Mouse (Mus musculus) liver, postnatal 0 days (tissue): ENCODE measurements at regions not wholly inside any gene's neighbourhood (a gene's known extent, or its start where the extent isn't known, plus 50 kb on each side); places are given as distances from the start of the nearest gene placed in this dataset.

ENCODE experiments used
- CTCF ChIP-seq: sonication (generic); IDR thresholded peaks from 2 replicates; pipeline ENCODE4 v1.5.1; 2016; ENCODE audit warnings: antibody characterized with exemption, low read depth
- EP300 ChIP-seq: IDR thresholded peaks from 2 replicates; pipeline ENCODE4 v1.6.1; 2016; ENCODE audit warnings: antibody characterized with exemption, low read depth, mild to moderate bottlenecking

DNA sequence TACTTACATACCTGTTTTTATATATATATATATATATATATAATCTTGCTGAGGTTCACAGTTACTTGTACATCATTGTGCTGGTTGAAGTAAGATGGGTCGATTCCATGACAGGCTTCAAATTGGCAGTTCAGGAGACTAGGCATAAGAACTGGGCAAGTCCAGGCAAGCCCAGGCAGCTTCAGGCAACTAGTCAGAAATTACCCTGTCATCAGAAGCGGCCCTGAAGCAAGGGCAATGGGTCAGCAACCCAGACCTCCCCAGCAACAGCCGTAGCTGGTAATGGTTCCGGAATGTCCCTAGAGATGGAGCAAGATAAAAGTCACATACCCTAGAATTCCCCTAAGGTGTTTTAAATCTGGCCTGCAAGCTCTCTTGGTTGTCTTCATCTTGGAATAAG lies 2088.0 kb downstream of the A830018L16Rik start:
- no peak for TF ChIP-seq CTCF
- TF ChIP-seq EP300 = no peak
